Mouse (Mus musculus) testis, adult 2 months (tissue): ENCODE measurements at regions not wholly inside any gene's neighbourhood (a gene's known extent, or its start where the extent isn't known, plus 50 kb on each side); places are given as distances from the start of the nearest gene placed in this dataset.

ENCODE experiments used
- H3K27ac ChIP-seq: fragments of 200-500 bp; 2 replicates; pipeline ENCODE4 v1.5.1; 2012; ENCODE audit warnings: low read depth, low read length; ENCODE audit not compliant: control insufficient read depth, insufficient read depth
- H3K27me3 ChIP-seq: fragments of 200-500 bp; 2 replicates; pipeline ENCODE4 v1.6.1; 2012; ENCODE audit warnings: mild to moderate bottlenecking, low read length, moderate library complexity; ENCODE audit not compliant: control insufficient read depth, insufficient read depth
- H3K36me3 ChIP-seq: fragments of 200-500 bp; 2 replicates; pipeline ENCODE4 v1.6.1; 2012; ENCODE audit warnings: mild to moderate bottlenecking, low read length; ENCODE audit not compliant: control insufficient read depth, insufficient read depth
- H3K4me1 ChIP-seq: fragments of 200-500 bp; 2 replicates; pipeline ENCODE4 v1.6.1; 2012; ENCODE audit warnings: low read length; ENCODE audit not compliant: control insufficient read depth, insufficient read depth
- H3K4me3 ChIP-seq: fragments of 200-500 bp; 2 replicates; pipeline ENCODE4 v1.5.1; 2012; ENCODE audit warnings: low read depth, mild to moderate bottlenecking, low read length, moderate library complexity, mixed read lengths; ENCODE audit not compliant: control insufficient read depth
- CTCF ChIP-seq: fragments of 200-500 bp; IDR thresholded peaks from 2 replicates; pipeline ENCODE4 v1.5.1; 2012; ENCODE audit warnings: low read depth, mild to moderate bottlenecking, inconsistent platforms, low read length, moderate library complexity; ENCODE audit not compliant: control insufficient read depth, insufficient read depth, insufficient replicate concordance
- POLR2A ChIP-seq: fragments of 200-500 bp; IDR thresholded peaks from 2 replicates; pipeline ENCODE4 v1.6.1; 2012; ENCODE audit warnings: low read depth, mild to moderate bottlenecking, inconsistent platforms, low read length, moderate library complexity; ENCODE audit not compliant: control insufficient read depth

DNA sequence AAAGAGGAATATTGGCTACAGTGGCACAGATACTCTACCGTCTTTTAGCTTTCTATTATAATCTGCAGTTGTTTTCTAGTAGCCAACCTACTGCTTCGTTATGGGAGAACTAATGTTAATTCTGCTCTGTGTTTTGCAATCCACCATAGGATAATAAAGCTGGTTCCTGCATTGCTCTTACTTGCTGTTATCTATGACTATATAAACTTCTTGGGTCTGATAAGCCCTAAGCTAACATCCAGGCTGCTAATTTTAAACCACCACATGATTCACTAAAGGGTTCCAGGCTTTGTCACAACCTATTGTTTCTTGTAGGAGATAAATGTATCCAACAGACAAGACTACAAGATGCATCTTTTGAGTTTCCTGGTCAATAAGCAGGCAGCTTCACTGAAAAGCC lies 173.5 kb upstream of the Aga start:
- Histone ChIP-seq H3K27me3 (no peaks in the 10 kb centered on the region), H3K4me3 (no peak overlapping the region), H3K27ac (no peak overlapping the region), H3K36me3 (no peaks in the 10 kb centered on the region), H3K4me1 (no peaks in the 10 kb centered on the region)
- TF ChIP-seq POLR2A (no peak), CTCF (no peak)

DNA sequence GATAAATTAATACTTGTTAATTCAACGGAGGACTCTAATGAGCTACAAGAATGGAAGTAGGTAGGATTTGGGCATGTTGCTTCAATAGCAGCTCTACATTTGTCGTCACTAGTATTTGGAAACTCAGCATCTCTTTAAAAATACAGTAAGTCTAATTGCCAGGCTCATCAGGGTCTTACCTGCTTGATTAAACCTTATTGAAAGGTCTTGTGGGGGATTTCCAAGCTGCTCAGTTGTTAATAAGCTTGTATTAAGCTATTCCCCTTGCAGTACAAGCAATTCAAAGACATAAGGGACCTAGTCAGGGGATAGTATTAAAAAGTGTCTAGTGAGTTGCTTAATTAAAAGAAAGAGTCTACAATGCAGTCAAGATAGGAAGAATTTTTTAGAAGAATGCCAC lies 142.9 kb upstream of the Aga start:
- no peaks in the 10 kb centered on the region for H3K4me1 ChIP-seq
- H3K4me3 ChIP-seq, result no peak overlapping the region
- no peaks in the 10 kb centered on the region for H3K27me3 ChIP-seq
- H3K36me3 ChIP-seq, result no peaks in the 10 kb centered on the region
- TF ChIP-seq CTCF (no peak), POLR2A (no peak)
- H3K27ac ChIP-seq, result no peak overlapping the region

DNA sequence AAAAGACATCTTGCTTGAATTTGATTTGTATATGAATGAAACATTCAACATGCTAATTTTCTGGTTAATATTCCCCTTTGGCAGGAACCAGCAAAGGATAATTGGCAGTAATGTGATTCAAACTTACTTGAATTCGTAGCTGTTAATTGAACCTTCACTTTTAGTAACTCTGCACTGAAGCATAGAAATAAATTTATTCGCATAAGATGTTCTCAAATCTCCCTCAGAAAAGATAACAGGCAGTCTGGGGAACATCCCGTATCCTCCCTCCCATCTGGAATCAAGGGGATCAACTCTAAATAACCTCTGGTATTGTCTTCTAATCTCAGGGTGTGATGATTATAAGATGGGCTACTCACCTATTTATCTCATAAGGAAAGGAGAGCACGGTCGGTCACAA lies 138.1 kb upstream of the Aga start:
- no peaks in the 10 kb centered on the region for H3K4me1 ChIP-seq
- no peak overlapping the region for H3K4me3 ChIP-seq
- no peak overlapping the region for H3K27ac ChIP-seq
- no peaks in the 10 kb centered on the region for H3K27me3 ChIP-seq
- H3K36me3 ChIP-seq, result no peaks in the 10 kb centered on the region
- no peak for TF ChIP-seq POLR2A
- no peak for TF ChIP-seq CTCF

GRCm38 (mm10) chr8:53412101-53412500 lies 99.4 kb upstream of the Aga start:
- Histone ChIP-seq H3K4me1 (no peaks in the 10 kb centered on the region), H3K4me3 (no peak overlapping the region), H3K27me3 (no peaks in the 10 kb centered on the region), H3K27ac (no peak overlapping the region), H3K36me3 (no peaks in the 10 kb centered on the region)
- TF ChIP-seq CTCF, result no peak
- TF ChIP-seq POLR2A, result no peak

DNA sequence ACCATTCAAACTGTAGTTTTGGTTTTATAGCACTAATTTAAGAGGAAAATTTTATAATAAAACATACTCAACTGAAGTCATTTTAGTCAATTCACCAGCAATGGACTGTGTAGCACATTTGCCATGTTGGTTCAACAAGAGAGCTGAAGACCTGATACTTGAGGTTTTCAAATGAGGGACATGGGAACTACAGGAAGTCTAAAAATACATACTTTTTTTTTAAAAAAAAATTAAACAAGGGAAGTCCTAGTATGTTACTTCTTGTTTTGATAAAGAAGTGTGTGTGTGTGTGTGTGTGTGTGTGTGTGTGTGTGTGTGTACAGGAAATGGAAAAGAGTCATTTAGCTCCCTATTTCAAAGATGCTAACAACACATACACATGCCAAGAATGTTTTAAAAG lies 77.3 kb upstream of the Aga start:
- Histone ChIP-seq H3K27me3 (no peaks in the 10 kb centered on the region), H3K4me3 (no peak overlapping the region), H3K27ac (no peak overlapping the region), H3K36me3 (no peaks in the 10 kb centered on the region), H3K4me1 (no peaks in the 10 kb centered on the region)
- TF ChIP-seq POLR2A (no peak), CTCF (no peak)

DNA sequence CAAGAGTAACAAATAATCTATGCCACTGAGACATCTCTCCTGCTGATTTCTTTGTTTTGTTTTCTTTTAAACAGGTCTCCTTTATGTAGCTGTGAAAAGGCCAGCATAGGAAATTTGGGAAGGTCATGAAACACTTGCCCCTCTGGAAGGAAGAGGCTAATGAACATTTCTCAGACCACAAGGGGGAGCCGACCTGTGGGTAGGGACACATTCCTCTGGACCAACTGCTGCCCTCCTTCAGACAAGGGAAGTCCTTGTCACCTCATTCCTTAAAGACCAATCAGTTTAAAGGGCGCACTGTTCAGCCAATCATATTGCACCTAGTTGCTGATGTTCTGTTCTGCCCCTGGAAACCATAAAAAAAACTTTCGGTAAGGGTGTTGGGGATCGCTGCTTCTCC lies 75.8 kb upstream of the Aga start:
- Histone ChIP-seq H3K27me3 (no peaks in the 10 kb centered on the region), H3K4me3 (peak overlapping the region; percentile 56), H3K4me1 (no peaks in the 10 kb centered on the region), H3K27ac (no peak overlapping the region), H3K36me3 (no peaks in the 10 kb centered on the region)
- TF ChIP-seq CTCF, result no peak
- no peak for TF ChIP-seq POLR2A

- Histone ChIP-seq H3K27ac (no peak overlapping the region), H3K4me3 (no peak overlapping the region), H3K27me3 (no peaks in the 10 kb centered on the region), H3K36me3 (no peaks in the 10 kb centered on the region), H3K4me1 (no peaks in the 10 kb centered on the region)
- TF ChIP-seq CTCF (no peak), POLR2A (no peak)
Observed at GRCm38 (mm10) chr8:53446748-53447355, 64.7 kb upstream of the Aga start.
